Mouse (Mus musculus) CH12.LX (cell line): Measurements from ENCODE around the gene Sidt1. TPM values are rescaled to one million over a fixed set of nuclear protein-coding genes. Genes with fewer than 3 reads are reported as not detected.

Experiments used
- DNase-seq: peaks from one replicate; pipeline ENCODE4 v3.0.0-alpha.2; 2013; ENCODE audit errors: extremely low read depth
- H3K27ac ChIP-seq: 2 replicates; pipeline ENCODE4 v1.5.1; 2012; ENCODE audit warnings: low read depth, mild to moderate bottlenecking, control low read depth, moderate library complexity; ENCODE audit not compliant: insufficient read depth
- H3K27me3 ChIP-seq: replicated peaks from 2 replicates; pipeline ENCODE3; 2012; ENCODE audit warnings: inconsistent platforms
- H3K36me3 ChIP-seq, 2 experiments: replicated peaks in 1 of 2; 2 replicates each; pipeline versions ENCODE3 to v1.6.1; 2012; ENCODE audit warnings: inconsistent platforms in 1 of 2, low read length in 1 of 2, mild to moderate bottlenecking in 1 of 2, mixed read lengths in 1 of 2, moderate library complexity in 1 of 2; ENCODE audit not compliant: control insufficient read depth in 1 of 2, insufficient read depth in 1 of 2
- H3K4me1 ChIP-seq, 2 experiments: 2 replicates each; pipeline ENCODE4 v1.6.1; 2012; ENCODE audit warnings: inconsistent platforms in 1 of 2, moderate library complexity in 1 of 2; ENCODE audit not compliant: insufficient read depth in 2 of 2, control insufficient read depth in 1 of 2
- H3K4me2 ChIP-seq: 2 replicates; pipeline ENCODE4 v1.6.1; 2012; ENCODE audit warnings: low read depth, mild to moderate bottlenecking, control low read depth; ENCODE audit not compliant: poor library complexity, insufficient read depth, severe bottlenecking
- H3K4me3 ChIP-seq, 3 experiments: fragments of 150-350 bp in 1 of 3; sonication (generic) in 1 of 3; replicated peaks in 1 of 3; 2 replicates each; pipeline versions ENCODE3 to v1.5.1; 2011 to 2012; ENCODE audit warnings: low read depth in 2 of 3, low read length in 2 of 3, mild to moderate bottlenecking in 2 of 3, moderate library complexity in 2 of 3, control low read depth in 1 of 3, improper control_type of control experiment in 1 of 3, inconsistent platforms in 1 of 3, mixed read lengths in 1 of 3; ENCODE audit not compliant: poor library complexity in 1 of 3
- H3K79me2 ChIP-seq: replicated peaks from 2 replicates; pipeline ENCODE4 v1.6.1; 2012; ENCODE audit warnings: mild to moderate bottlenecking, moderate library complexity; ENCODE audit not compliant: control insufficient read depth, poor library complexity, insufficient read depth, severe bottlenecking; ENCODE audit errors: extremely low read depth
- H3K9ac ChIP-seq: 2 replicates; pipeline ENCODE4 v1.6.1; 2012; ENCODE audit warnings: low read depth, mild to moderate bottlenecking, control low read depth, moderate library complexity; ENCODE audit not compliant: insufficient read depth
- H3K9me3 ChIP-seq: replicated peaks from 2 replicates; pipeline ENCODE3; 2012; ENCODE audit warnings: low read length, inconsistent platforms, mixed read lengths
- BHLHE40 ChIP-seq: IDR thresholded peaks from 2 replicates; pipeline ENCODE4 v1.6.1; 2011; ENCODE audit warnings: mild to moderate bottlenecking, low read depth, low read length, improper control_type of control experiment
- CHD2 ChIP-seq: IDR thresholded peaks from 2 replicates; pipeline ENCODE4 v1.6.1; 2011; ENCODE audit warnings: low read length, improper control_type of control experiment
- CTCF ChIP-seq, 2 experiments: IDR thresholded peaks in 1 of 2; conservative IDR thresholded peaks in 1 of 2; 2 replicates each; pipeline ENCODE4 v1.5.1; 2011 to 2012; ENCODE audit warnings: low read depth in 2 of 2, low read length in 2 of 2, improper control_type of control experiment in 1 of 2, inconsistent platforms in 1 of 2, mild to moderate bottlenecking in 1 of 2, moderate library complexity in 1 of 2
- ELF1 ChIP-seq: IDR thresholded peaks from 2 replicates; pipeline ENCODE4 v1.6.1; 2014; ENCODE audit warnings: low read depth, mild to moderate bottlenecking, inconsistent platforms, low read length, improper control_type of control experiment
- EP300 ChIP-seq: IDR thresholded peaks from 2 replicates; pipeline ENCODE4 v1.6.1; 2011; ENCODE audit warnings: low read length, improper control_type of control experiment
- ETS1 ChIP-seq: conservative IDR thresholded peaks from 2 replicates; pipeline ENCODE4 v1.6.1; 2012; ENCODE audit warnings: low read depth, mild to moderate bottlenecking, inconsistent platforms, low read length, improper control_type of control experiment, moderate library complexity
- GABPA ChIP-seq: IDR thresholded peaks from 2 replicates; pipeline ENCODE4 v1.6.1; 2012; ENCODE audit warnings: low read depth, low read length, improper control_type of control experiment, inconsistent platforms; ENCODE audit not compliant: insufficient replicate concordance
- IRF4 ChIP-seq: IDR thresholded peaks from 2 replicates; pipeline ENCODE4 v1.6.1; 2014; ENCODE audit warnings: low read depth, mild to moderate bottlenecking, inconsistent platforms, low read length, improper control_type of control experiment
- MAX ChIP-seq: IDR thresholded peaks from 2 replicates; pipeline ENCODE4 v1.6.1; 2011; ENCODE audit warnings: low read length, improper control_type of control experiment
- MEF2A ChIP-seq: IDR thresholded peaks from 2 replicates; pipeline ENCODE4 v1.6.1; 2014; ENCODE audit warnings: low read depth, mild to moderate bottlenecking, inconsistent platforms, low read length, improper control_type of control experiment, borderline replicate concordance
- MYC ChIP-seq: IDR thresholded peaks from 2 replicates; pipeline ENCODE4 v1.6.1; 2011; ENCODE audit warnings: low read depth, mild to moderate bottlenecking, improper control_type of control experiment, low read length
- SMC3 ChIP-seq: IDR thresholded peaks from 2 replicates; pipeline ENCODE4 v1.6.1; 2011; ENCODE audit warnings: low read depth, low read length, improper control_type of control experiment
- ZKSCAN1 ChIP-seq: IDR thresholded peaks from 2 replicates; pipeline ENCODE4 v1.6.1; 2012; ENCODE audit warnings: low read depth, inconsistent platforms, low read length, improper control_type of control experiment, borderline replicate concordance
- ZNF384 ChIP-seq: IDR thresholded peaks from 2 replicates; pipeline ENCODE4 v1.6.1; 2012; ENCODE audit warnings: low read depth, low read length, improper control_type of control experiment, inconsistent platforms
- dilution Hi-C: fragments of 300-500 bp; cut with MboI; formaldehyde crosslinking; loops from 2 replicates; pipeline ENCODE4 v1.14.3; 2020; ENCODE audit warnings: low sequenced_read_pairs; ENCODE audit not compliant: extremely low pct_unique_long_range_greater_than_20kb, extremely low pct_ligation_motif_present
- in situ Hi-C: fragments of 300-500 bp; cut with MboI; formaldehyde crosslinking; loops from 3 replicates; pipeline ENCODE4 v1.14.3; 2019; ENCODE audit warnings: low sequenced_read_pairs, low pct_ligation_motif_present, low pct_unique_long_range_greater_than_20kb, mixed read lengths
- polyA plus RNA-seq: library from polyadenylated mRNA; unstranded; fragments of >175 nt; gene quantifications from 2 replicates; pipeline ENCODE4 v1.2.1, GENCODE M21; 2012; ENCODE audit warnings: low read depth; ENCODE audit not compliant: insufficient read length
- total RNA-seq, 2 experiments: library from RNA; depleted of rRNA; stranded (reverse); fragments of 300-350 nt in 1 of 2; fragments of >200 nt in 1 of 2; gene quantifications; 2 replicates each; pipeline ENCODE4 v1.2.3; 2012 to 2014

Sidt1 gene
- total and polyA plus RNA-seq, 3 experiments: not detected

DNA sequence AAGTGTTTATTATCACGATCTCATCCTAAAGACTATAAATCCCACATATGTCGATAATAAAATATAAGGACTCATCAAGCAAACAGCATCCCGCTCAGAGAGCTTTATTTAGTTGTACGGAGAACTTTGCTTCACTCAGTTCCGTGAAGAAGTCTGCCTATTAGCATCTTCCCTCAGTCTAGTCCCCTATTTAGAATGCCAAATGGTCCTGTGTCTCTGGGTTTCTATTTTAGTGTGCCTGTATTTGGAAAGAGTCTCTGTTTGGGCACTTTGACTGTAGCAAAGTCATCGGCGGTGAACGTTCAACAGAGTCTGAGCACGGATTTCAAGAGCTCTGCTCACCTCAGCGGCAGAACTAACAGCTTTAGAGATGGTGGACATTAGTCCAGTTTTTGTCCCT lies 55.8 kb downstream of the Sidt1 start:
- H3K27ac ChIP-seq: no peak overlapping the region
- in situ Hi-C loops: loop anchor here (25.0 kb wide), 1 partner anchor 435 kb away; the partner anchor contains the start of gene Nepro
- no peaks in the 10 kb centered on the region for H3K9me3 ChIP-seq
- TF ChIP-seq SMC3 (no peak), ELF1 (no peak), IRF4 (no peak), ZKSCAN1 (no peak), MYC (no peak)
- TF ChIP-seq, all 38 proteins: peak for 0
- dilution Hi-C loops: no loop called here
- no peak overlapping the region for H3K4me3 ChIP-seq
- no peak overlapping the region for H3K9ac ChIP-seq
- no peak overlapping the region for H3K4me2 ChIP-seq
- no peaks in the 10 kb centered on the region for H3K79me2 ChIP-seq
- peaks cover 0 to 4% of the 10 kb centered on the region in 2 experiments; a peak in 1 of 4 replicates for H3K4me1 ChIP-seq
- H3K36me3 ChIP-seq: no peaks in the 10 kb centered on the region
- no peaks in the 10 kb centered on the region for H3K27me3 ChIP-seq
- DNase-seq: no peak

DNA sequence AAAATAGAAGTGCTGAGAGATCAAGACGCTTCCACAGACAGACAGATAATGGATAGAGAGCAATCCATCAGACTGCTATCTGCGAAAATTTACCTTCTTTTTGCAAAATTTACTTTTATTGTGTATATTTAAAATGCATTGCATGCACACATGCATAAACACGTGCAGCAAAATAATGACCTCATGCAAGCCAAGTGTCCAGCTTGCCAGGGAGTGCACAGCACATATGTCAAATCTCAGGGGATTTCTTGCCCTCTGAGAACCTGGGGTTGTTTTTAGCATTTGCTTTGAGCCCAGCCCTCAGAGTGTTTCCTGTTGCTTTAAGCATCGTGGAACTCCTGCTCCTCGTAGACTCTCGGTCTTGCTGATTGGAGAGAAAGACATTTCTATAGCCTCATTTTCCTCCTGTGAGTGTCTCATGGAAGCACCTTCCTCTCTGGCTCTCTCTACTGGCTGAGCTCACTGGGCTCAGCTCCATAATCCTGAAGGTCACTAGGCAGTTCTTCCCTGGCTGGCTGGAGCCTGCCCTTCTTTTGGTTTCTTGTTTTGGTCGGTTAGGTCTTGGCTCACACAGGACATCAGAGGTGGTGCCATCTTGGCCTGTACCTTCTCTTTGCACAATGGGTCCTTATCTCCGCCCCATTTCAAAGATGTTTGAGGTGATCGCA lies 61.5 kb downstream of the Sidt1 start:
- Histone ChIP-seq H3K4me3 (no peak overlapping the region), H3K79me2 (no peaks in the 10 kb centered on the region)
- TF ChIP-seq BHLHE40: peak; percentile 85
- 0 out of 2 replicates have a peak, but pooled peaks have one; percentile 23 for TF ChIP-seq ETS1
- no peak for TF ChIP-seq GABPA
- TF ChIP-seq MAX: 0 out of 2 replicates have a peak, but pooled peaks have one; percentile 35
- TF ChIP-seq MEF2A: 0 out of 2 replicates have a peak, but pooled peaks have one; percentile 21
- no peak for TF ChIP-seq ZNF384
- TF ChIP-seq EP300: peak; percentile 22; the same call in 1 of the 2 replicates
- TF ChIP-seq, all 38 proteins: peak for 5
- peaks cover 5 to 6% of the 10 kb centered on the region in 2 experiments; a peak in 2 of 4 replicates for H3K4me1 ChIP-seq
- H3K9ac ChIP-seq: no peak overlapping the region
- no peaks in the 10 kb centered on the region for H3K9me3 ChIP-seq
- H3K27me3 ChIP-seq: no peaks in the 10 kb centered on the region
- dilution Hi-C loops (no loop called here), in situ Hi-C loops (no loop called here)
- no peak overlapping the region for H3K27ac ChIP-seq
- no peaks in the 10 kb centered on the region for H3K36me3 ChIP-seq
- H3K4me2 ChIP-seq: 0 out of 2 replicates have a peak overlapping the region, but pooled peaks have one; percentile 1
- DNase-seq: no peak

- Histone ChIP-seq H3K27ac (no peak overlapping the region), H3K4me1 (peaks cover 5 to 6% of the 10 kb centered on the region in 2 experiments; a peak in 2 of 4 replicates), H3K79me2 (no peaks in the 10 kb centered on the region), H3K27me3 (no peaks in the 10 kb centered on the region), H3K4me3 (no peak overlapping the region), H3K9me3 (no peaks in the 10 kb centered on the region), H3K36me3 (no peaks in the 10 kb centered on the region), H3K9ac (no peak overlapping the region), H3K4me2 (no peak overlapping the region)
- no peak for DNase-seq
- in situ Hi-C loops: no loop called here
- dilution Hi-C loops: no loop called here
- TF ChIP-seq CTCF (conservative IDR thresholded peaks at IDR 0.05 in 1 of 2, IDR thresholded peaks at IDR 0.05 in 1 of 2; ENCODE audit: low read depth in 2 of 2, low read length in 2 of 2): no peak
- no peak for TF ChIP-seq CHD2
Measured at GRCm38 (mm10) chr16:44270606-44271005, 62.4 kb downstream of the Sidt1 start.
